Mouse (Mus musculus) heart, postnatal 14 days (tissue): ENCODE measurements around the gene Slbp. TPM values are rescaled to one million over a fixed set of nuclear protein-coding genes. Genes with fewer than 3 reads are reported as not detected.

ENCODE experiments used
- DNase-seq, 2 experiments: peaks; one replicate each; pipeline ENCODE4 v3.0.0; 2021 to 2022
- intact Hi-C: fragments of 180-260 bp; cut with DNase I; formaldehyde crosslinking; loops from one replicate; pipeline ENCODE4 v1.15.1; 2025
- total RNA-seq, 2 experiments: library from RNA; stranded (reverse); gene quantifications; 2 replicates each; pipeline ENCODE4 v1.2.3; 2021

Slbp gene
- total RNA-seq, 2 experiments from 2014 or later = 17.8 to 22.2 TPM

DNA sequence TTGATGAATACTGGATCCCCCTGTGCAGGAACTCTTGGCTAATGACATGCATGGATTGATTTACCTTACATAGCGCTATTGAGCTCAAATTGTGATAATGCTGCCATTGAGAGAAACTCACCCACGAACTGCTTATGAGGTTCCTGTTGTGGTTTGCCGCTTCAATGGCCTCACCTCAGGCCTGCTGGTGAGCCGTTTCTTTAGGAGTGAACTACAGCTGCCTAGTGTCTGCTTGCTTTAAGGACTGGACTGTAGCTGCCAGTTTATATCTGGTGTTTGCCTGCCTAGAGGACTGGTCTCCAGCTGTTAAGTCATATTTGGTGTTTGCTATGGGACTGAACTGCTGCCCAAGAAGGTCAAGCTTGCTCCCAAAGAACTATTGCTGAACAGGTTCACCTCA lies 30.6 kb upstream of the Slbp start:
- DNase-seq = no peak
- intact Hi-C loops = no loop called here

DNA sequence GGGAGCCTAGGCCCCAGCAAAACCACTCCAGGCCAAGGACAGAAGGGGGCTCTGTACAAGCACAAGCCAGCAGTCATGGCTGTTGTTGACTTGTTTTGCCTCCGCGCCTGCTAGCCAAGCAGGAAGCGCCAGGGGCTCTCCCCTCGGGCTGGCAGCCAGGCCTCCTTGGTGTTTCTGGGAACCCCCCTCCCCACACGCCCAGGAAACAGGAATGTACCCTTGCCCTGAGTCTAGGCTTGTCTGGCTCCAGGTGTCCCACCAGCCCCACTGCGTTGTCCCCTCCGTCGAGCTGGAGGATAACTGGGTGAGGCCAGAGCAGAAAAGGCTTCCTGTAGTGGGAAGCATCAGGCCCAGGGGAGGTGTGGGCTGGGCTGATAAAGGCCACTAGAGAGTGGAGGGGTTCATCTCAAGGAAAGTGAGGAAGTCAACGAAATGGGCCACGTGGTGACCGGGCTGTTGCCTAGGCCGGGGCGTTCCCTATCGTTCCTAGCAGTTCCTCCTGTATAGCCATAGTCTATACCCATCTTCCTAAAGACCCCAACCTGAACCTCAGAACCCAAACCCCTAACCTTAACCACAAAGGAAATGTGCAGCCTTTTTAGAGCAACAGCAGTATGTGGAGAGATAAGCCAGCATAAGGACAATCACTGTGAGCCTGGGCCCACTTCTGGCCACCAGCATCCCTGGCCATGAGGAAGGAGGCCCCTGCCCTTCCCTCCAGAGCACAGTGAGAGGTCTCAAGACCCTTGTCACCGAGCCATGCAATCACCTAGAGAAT lies 29.4 kb upstream of the Slbp start:
- intact Hi-C loops = no loop called here

DNA sequence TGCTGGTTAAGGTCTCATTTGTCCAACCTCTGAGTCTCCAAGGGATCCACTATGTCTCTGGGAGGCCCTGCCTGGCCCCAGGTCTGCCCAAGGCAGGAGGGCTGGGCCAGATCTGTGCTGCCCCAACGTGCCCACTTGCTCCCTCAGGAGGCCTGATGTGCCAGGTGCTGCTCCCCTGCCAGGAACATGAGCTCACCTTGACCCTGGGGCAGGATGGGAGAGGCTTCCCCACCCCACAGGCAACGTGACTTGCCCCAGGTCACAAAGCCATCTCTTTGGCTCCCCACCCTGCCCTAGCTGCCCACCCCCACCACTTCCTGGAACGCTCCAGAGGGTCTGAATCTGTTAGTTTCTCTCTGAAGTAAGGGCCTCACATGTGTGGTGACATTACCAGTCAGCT lies 28.7 kb upstream of the Slbp start:
- intact Hi-C loops = no loop called here
- no peak for DNase-seq

More for the DNA sequence above, 29.4 kb upstream of the Slbp start:
- no peak for DNase-seq

DNA sequence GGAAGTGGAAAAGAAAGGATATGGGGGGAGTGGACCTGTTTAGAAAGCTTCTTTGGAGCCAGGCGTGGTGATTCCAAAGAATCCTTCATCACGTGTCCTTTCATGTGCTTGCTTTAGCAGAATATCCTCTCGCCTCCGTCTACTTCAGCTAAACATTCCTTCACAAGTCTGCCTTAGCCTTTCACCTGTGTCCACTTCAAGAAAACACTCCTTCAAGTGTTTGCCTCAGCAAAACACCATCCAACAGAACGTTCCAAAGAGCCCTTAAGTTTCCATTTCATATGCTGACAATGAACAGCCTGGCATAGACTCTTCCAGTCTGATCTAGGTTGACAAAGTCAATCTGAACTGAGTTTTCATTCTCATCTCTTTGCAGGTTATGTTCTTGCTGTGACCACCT lies 25.9 kb upstream of the Slbp start:
- DNase-seq = no peak
- intact Hi-C loops = no loop called here

DNA sequence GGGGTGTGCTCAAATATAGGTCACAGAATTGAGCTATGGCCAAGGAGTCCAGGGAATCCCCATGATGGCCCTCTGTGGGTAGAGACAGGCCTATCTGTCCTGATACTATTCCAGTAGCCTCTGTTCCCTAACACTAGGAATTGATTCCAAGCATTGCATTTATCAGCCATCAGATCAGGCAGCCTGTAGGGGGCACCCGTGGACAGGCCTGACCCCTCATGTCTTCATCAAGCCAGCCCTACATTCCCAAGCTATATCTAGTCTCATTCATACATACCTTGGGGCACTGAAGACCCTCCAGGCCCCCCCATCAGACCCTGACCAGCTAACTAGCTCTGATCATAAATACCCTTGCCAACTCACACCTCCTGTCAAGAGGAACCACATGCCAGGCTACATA lies 23.6 kb upstream of the Slbp start:
- peak; percentile 59 to 62 for DNase-seq
- intact Hi-C loops = no loop called here

DNA sequence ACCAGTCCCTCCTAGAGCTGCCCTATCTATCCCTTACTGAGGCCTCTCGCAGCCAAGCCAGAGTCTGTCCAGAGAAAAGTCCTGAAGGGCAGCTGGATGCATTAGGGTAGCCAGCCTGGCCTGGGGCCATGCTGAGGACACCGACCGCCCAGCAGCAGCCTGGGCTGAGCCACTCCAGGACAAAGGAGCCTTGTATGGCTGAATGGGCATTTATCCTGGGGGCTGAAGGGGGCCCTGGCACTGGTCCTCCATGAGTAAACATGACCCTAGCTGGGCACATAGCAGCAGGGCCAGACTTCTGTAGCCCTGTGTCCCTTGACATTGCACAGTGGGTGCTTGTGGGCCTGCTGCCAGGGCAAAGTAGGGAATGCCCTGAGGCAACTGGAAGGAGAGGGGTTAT lies 22.1 kb upstream of the Slbp start:
- peak in 1 of 2 experiments; percentile 42 for DNase-seq
- intact Hi-C loops = no loop called here

DNA sequence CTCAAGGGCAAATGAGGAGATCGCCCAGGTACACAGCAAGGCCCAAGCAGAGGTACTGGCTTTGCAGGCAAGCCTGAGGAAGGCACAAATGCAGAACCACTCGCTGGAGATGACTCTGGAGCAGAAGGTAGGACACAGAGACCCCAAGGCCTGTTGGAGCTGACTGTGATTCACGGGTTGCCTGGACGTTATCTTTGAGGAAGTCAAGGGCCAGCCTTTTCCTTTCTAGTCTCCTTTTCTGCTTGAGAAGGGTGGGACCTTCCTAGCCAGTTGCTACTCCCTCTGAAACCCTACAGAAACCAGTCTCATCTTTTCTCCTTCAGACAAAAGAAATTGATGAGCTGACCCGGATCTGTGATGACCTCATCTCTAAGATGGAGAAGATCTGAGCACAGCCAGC lies 19.3 kb upstream of the Slbp start:
- intact Hi-C loops = no loop called here
- no peak for DNase-seq

DNA sequence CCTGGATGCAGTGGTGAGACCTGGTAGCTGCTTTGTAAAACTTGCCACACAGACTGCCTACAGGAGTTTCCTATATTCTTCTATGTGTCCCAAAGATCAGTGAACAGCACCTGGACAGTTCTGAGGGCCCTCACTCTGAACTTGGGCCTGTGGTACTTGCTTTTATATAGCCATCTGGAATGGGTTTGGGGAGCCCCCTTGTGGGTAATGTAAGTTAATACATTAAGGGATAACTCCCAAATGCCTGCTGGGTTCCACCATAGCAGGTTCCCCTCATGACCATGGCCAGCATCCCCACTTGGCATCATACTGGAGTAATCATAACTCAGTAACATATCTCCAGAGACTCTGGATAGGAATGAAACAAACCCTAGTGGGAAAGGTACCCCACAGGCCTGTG lies 15.8 kb upstream of the Slbp start:
- DNase-seq = peak in 1 of 2 experiments; percentile 54
- intact Hi-C loops = no loop called here

DNA sequence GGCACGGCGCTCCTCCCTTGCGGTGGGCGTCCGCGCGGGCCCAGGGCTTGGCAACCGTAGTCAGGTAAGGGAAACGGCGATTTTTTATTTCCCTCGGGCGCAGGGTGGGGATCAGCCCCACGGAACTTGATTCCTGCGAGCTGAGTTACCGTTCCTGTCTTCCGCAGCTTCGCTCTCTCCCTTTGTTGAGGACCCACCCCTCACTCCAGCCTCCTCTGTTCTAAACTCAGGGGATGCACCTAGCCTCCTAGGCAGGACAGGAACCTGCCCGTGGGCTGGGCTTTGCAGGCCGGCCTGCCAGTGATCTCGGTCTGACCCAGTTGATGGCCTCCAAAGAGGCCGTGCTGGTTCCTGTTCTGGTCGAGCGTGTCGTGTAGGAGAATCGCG lies 6.3 kb upstream of the Slbp start:
- DNase-seq = peak in 1 of 2 experiments; percentile 23
- intact Hi-C loops = loop anchor here (10.0 kb wide), 1 partner anchor 276 kb away; the partner anchor contains the start of gene Nelfa

DNA sequence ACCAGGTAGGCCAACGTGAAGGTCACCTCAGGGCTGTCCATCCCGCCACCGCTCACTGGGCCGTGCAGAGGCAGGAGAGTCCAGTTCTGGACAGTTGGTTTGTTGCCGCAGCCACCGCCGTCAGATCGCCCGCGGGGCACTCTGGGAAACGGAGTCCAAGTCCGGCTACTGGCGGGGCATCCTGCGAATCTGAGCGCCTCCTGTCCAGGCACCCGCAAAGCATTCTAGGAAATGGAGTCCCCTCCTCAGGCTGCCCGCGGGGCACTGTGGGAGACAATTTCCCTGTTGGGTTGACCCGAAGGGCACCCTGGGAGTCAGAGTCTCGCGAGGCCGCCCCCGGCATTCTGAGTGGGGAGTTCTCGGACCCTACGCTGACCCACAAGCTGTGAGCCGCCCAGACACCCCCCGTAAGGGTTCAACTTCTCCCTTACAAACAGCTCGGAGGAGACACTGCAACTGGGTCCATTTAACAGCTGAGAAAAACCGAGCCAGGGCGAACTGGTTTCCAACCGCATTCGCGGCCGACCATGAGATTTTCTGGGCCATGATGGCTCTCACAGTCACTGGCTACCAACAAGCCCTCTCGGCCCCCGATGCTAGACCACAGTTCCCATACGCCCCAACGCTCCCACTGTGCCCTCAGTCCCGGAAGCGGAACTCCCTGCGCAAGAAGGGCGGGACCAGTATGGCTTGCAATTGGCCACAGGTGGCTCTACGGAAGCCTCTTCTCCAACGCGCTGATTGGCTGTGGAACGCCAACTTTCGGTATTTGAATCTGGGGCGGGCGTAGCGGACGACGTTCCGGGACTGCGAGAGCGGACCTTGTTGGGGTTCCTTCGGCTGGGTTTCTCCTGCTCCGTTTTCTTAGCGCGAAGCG lies 5.7 kb upstream of the Slbp start, which contains the start of the genes Tacc3 and Tmem129:
Gene Tacc3, plus strand, starts transcription at position 342 of the 877 bp plus-strand sequence.
Gene Tmem129, minus strand, starts transcription at position 630 of the 877 bp plus-strand sequence.
- intact Hi-C loops = loop anchor here (10.0 kb wide), 1 partner anchor 277 kb away; the partner anchor contains the start of gene Nelfa
- DNase-seq = peak; percentile 95 to 96

DNA sequence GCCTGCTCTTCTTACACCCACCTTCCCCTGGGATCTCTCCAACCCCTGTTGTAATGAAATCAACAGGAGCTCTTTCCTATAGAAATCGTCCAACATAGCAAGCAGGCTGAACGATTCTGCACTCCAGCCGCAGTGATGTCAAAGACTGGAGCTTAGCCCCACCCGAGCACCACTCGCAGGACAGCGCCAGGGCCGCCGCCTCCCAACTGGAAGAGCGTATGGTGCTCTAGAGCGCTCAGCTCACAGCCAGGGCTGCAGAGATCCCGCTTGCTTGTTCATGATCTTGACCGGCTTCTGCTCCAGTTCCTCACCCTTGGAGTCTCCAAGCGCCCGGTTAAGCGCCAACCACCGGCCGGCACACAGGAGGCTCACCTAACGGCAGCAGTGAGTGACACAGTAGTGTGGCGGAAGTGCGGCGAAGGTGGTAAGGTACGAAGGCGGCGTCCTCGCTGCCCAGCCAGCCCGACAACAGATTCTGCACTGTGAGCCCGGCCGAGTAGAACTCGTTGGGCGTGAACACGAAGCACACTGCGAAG lies 4.9 kb upstream of the Slbp start:
- intact Hi-C loops = loop anchor here (10.0 kb wide), 1 partner anchor 277 kb away; the partner anchor contains the start of gene Nelfa
- DNase-seq = no peak

DNA sequence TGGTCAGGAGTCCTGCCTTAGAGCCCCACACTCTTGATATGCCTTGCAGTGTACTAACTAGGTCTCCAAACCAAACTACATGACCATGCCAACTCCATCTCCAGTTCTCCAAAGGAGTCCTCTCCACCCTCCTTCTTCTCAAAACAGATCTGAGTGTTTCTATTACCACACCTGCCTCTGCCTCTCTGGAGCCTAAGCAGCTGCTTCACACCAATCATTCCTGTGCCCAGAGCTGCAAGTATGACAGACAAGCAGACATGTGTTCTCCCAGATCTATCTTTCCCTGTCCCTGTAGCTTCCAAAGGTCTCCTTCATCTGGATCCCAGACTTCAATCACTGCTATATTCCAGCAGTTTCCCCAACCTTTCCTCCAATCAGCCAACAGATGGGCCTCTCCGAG lies 4.4 kb upstream of the Slbp start:
- no peak for DNase-seq
- intact Hi-C loops = loop anchor here (10.0 kb wide), 1 partner anchor 278 kb away; the partner anchor contains the start of gene Nelfa

DNA sequence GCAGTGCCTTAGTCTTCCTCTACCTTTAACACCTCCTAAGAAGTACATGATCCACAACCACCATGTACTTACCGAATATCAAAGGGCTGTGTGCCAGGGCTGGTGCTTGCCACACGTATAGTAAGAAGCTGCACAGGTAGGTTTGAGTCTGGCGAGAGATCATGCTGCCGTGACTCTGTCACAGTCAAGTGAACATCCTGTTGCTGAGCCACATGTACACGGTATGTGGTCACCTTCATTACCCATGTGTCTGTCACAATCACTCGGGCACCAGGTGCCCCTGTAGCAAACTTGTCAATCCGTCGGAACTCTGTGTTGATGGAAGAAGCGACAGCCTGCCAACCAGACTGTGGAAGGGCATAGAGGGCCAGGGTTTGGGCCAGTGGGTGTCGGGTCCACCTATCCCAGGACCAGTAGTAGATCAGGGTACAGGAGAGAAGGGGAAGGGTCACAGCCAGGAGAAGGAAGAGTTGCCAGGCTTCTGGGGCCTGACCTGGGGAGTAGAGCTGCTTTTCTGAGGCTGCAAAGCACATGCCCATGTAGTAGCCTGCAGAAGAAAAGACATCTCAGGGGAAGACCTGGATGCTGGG lies 3.0 kb upstream of the Slbp start:
- intact Hi-C loops = loop anchor here (10.0 kb wide), 1 partner anchor 279 kb away; the partner anchor contains the start of gene Nelfa
- DNase-seq = no peak

DNA sequence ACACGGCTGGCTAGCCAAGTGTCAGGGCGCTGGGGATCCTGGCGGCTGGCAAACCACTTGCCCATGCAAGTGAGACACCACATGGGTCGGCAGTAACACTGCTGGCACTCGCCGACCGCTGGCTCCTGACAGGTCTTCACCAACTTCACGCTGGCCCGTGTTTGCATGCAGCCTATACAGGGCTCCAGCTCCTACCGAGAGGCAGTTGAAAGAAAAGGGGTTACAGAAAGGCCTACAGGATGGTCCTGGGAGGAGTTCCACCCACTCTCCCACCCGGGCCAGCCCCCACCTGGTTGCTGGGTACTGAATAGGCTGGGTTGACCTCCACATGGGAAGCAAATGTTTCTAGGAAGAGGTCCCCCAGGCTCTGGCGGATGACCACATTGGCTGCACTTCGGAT lies 2.0 kb upstream of the Slbp start:
- intact Hi-C loops = loop anchor here (10.0 kb wide), 1 partner anchor 280 kb away; the partner anchor contains the start of gene Nelfa
- no peak for DNase-seq

DNA sequence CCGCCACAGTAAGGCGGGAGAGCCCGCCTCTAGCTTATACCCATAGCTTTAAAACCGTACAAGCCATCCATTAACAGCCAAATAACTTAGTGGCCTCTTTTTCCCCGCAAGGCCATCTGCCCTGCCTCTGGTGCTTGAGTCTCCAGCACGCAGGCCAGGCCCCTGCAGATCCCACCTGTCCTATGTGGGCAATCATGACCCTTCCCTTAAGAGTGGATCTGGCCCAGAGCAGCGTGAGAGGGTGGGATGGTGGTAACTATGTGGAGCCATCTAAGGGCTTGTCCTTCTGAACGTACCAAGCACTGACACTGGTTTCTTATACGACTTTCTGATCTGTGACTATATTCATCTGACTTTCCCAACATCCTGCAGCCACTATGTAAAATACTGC lies 404 bp upstream of the Slbp start:
- DNase-seq = no peak
- intact Hi-C loops = loop anchor here (10.0 kb wide), 1 partner anchor 282 kb away; the partner anchor contains the start of gene Nelfa

DNA sequence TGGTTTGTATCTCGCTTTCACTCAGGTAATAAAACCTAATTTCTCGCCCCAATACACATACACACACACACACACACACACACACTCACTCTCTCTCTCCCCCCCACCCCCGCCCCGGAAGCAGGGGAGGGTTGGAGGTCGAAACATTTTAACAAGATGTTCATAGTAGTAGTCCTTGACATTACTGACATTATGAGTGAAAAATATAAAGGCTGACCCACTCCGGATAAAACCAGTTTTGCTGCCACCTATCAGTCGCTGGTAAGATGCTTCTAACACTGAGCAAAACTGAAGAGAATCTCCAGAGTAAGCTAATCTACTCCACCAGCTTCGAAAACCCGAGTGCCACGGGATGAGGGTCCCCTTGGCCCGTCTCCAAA lies 843 bp downstream of the Slbp start:
- intact Hi-C loops = loop anchor here (10.0 kb wide), 1 partner anchor 283 kb away; the partner anchor contains the start of gene Nelfa

DNA sequence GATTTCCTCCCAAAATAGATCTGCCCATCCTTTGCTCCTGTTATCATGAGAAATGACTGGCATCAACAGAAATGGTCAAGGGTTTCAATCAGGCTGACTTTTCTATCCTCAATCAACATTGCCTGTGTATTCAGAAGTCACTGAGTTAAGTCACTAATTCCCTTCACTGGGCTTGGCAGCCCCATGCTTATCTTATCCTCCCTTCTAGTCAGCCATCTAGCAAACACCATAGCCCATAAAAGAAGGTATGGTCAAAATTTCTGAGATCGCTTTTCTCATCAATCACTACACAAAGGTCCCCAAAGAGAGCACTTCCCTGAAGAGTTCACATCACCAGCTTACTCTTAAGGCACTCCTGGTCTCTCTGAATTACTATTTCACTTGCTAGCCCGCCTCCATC lies 1.4 kb downstream of the Slbp start:
- no peak for DNase-seq
- intact Hi-C loops = loop anchor here (10.0 kb wide), 1 partner anchor 284 kb away; the partner anchor contains the start of gene Nelfa

More for the DNA sequence above, 843 bp downstream of the Slbp start:
- no peak for DNase-seq

DNA sequence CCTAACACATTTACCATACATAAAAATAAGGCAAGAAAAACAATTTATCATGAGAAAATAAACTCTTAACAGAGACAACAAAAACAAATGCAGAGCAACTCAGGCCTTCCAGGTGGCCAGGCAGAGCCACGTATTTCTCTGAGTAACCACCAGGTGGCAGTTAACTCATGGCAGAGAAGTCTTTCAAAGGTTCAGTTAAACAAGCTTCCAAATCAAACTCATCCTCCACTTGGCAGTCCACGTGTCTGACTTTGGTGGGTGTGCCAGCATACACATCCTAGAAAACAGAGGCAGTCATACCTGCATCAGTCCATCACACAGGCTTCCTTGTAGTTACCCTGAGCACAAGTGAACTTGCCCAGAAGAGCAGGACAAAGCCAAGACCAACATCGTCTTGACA lies 11.7 kb downstream of the Slbp start:
- intact Hi-C loops = no loop called here
- peak; percentile 35 to 67 for DNase-seq

DNA sequence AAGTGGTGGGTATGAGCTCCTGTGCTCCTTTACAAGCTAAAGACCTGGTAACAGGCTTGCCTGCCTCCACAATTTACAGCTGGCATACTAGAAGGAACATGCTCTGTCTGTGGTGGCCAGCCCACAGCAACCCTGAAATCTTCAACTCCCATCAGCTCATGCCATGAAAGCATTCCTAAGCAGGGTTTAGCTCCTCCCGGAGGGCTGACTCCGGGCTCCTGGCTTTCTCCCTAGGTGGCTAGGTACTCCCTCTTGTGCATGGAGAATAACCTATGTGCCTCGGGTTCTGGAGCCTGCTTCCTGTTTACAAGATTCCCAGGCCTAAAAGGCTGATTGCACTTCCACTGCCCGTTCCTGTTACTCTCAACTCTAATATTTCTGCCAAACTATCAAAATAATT lies 13.5 kb downstream of the Slbp start:
- intact Hi-C loops = no loop called here
- DNase-seq = no peak
